Mouse (Mus musculus): ENCODE results near the gene Atp5j. TPM values are rescaled to one million over a fixed set of nuclear protein-coding genes. Genes with fewer than 3 reads are reported as not detected.

Atp5j gene
- polyA plus RNA-seq, 1 experiment from 2014 or later, result 615 TPM

GRCm38 (mm10) chr16:84835823-84836743 lies 658 bp upstream of the Atp5j start:
- 5% methylated on average over 29 of the region's 29 CpGs for WGBS (ENCODE audit: insufficient replicate concordance)
- H3K9ac ChIP-seq, result peak overlapping the region; percentile 95
- ATAC-seq (ENCODE audit: low read depth) (peak; percentile 12; the same call in 1 of the 2 replicates), DNase-seq (peak; percentile 66)
- peak overlapping the region; percentile 86 for H3K4me2 ChIP-seq
- peak overlapping the region; percentile 95 for H3K27ac ChIP-seq
- no peaks in the 10 kb centered on the region for H3K27me3 ChIP-seq
- no peaks in the 10 kb centered on the region for H3K9me3 ChIP-seq (replicated peaks)
- peaks cover 40% of the 10 kb centered on the region for H3K4me1 ChIP-seq (replicated peaks)
- peaks cover 38% of the 10 kb centered on the region for H3K36me3 ChIP-seq
- peak overlapping the region; percentile 98 for H3K4me3 ChIP-seq (replicated peaks)

DNA sequence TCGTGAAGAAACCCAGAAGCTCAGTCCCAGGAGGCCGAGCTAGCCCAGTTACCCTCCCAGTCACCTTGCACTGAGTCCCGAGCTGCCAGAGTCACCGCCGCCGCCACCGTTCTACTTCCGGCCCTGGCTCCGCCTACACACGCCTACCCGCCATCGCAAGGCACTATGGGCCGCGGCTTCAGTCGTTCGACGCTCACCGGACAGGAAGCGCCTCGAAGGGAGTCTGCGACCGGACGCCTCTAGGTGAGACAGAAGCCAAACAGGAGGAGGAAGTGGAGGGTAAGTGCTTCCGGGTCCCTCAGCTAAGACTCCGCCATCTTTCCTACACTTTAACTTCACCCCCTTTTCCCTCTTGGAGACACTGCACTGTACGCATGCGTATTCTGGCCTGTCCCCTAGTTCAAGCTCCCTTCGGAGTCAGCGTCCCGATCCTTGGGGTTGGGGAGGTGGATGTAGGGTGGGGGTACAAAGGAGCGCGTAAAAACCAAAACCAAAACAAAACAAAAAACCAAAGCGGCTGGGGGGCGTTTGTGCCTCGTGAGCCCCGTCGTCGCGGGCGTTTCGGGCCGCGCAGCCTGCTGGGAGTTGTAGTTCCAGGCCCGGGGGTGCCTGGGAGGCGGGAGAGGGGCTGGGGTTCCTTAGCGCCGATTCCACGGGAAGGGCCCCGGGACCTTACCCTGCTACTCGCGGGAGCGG lies 532 bp downstream of the Atp5j start, which contains the start of gene Gabpa:
Gene Gabpa, plus strand, starts transcription at position 181 of the 696 bp plus-strand sequence.
- WGBS (ENCODE audit: insufficient replicate concordance), result under 1% methylated on average over 52 of the region's 52 CpGs
- H3K36me3 ChIP-seq, result peaks cover 40% of the 10 kb centered on the region
- H3K4me2 ChIP-seq, result peak within 1 kb of the TSS; percentile 86
- H3K9me3 ChIP-seq (replicated peaks), result no peaks in the 10 kb centered on the region
- DNase-seq (peak; percentile 87), ATAC-seq (ENCODE audit: low read depth) (peak; percentile 93)
- peak within 1 kb of the TSS; percentile 98 for H3K4me3 ChIP-seq (replicated peaks)
- peak within 1 kb of the TSS; percentile 95 for H3K9ac ChIP-seq
- peaks cover 40% of the 10 kb centered on the region for H3K4me1 ChIP-seq (replicated peaks)
- peak within 1 kb of the TSS; percentile 95 for H3K27ac ChIP-seq
- no peaks in the 10 kb centered on the region for H3K27me3 ChIP-seq

- ATAC-seq (ENCODE audit: low read depth) (no peak), DNase-seq (no peak)
- under 1% methylated on average over 22 of the region's 22 CpGs for WGBS (ENCODE audit: insufficient replicate concordance)
Observed at GRCm38 (mm10) chr16:84834344-84834743, 1.1 kb downstream of the Atp5j start.

GRCm38 (mm10) chr16:84832736-84833135 lies 2.7 kb downstream of the Atp5j start:
- WGBS (ENCODE audit: insufficient replicate concordance), result 82% methylated on average over 5 of the region's 5 CpGs
- Histone ChIP-seq H3K4me3 (replicated peaks) (no peak overlapping the region), H3K9me3 (replicated peaks) (no peaks in the 10 kb centered on the region)

More at GRCm38 (mm10) chr16:84834344-84834743, 1.1 kb downstream of the Atp5j start:
- H3K27me3 ChIP-seq, result no peaks in the 10 kb centered on the region
- H3K9me3 ChIP-seq (replicated peaks), result no peaks in the 10 kb centered on the region
- H3K27ac ChIP-seq, result peak overlapping the region; percentile 95
- peak overlapping the region; percentile 98 for H3K4me3 ChIP-seq (replicated peaks)
- peak overlapping the region; percentile 95 for H3K9ac ChIP-seq
- peak overlapping the region; percentile 86 for H3K4me2 ChIP-seq
- H3K4me1 ChIP-seq (replicated peaks), result peaks cover 40% of the 10 kb centered on the region
- peaks cover 43% of the 10 kb centered on the region for H3K36me3 ChIP-seq

DNA sequence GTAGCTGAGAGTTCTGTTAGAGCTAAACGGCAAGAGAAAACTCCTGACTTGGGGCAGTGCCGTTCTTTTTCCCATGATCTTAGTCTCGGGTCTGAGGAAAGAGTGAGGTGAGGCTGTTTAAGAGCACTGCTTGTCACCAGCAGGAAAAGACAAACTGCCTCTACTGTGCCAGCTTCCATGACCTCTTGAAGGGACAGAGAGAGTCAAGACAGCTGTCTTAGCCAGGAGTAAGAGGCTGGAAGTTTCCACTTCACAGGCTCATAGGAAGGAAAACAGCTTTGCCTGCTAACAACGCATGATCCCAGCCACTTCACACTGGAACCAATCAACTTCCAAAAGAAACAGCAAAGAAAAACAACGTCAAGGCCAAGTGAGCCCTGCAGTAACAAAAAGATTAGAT lies 3.7 kb downstream of the Atp5j start:
- Histone ChIP-seq H3K27me3 (no peaks in the 10 kb centered on the region), H3K9ac (no peak overlapping the region), H3K4me2 (no peak overlapping the region), H3K36me3 (peaks cover 60% of the 10 kb centered on the region), H3K4me3 (replicated peaks) (no peak overlapping the region), H3K9me3 (replicated peaks) (no peaks in the 10 kb centered on the region), H3K27ac (no peak overlapping the region), H3K4me1 (replicated peaks) (peaks cover 32% of the 10 kb centered on the region)
- ATAC-seq (ENCODE audit: low read depth), result no peak
- WGBS (ENCODE audit: insufficient replicate concordance), result 82% methylated on average over 5 of the region's 5 CpGs
- DNase-seq, result no peak

More at GRCm38 (mm10) chr16:84832736-84833135, 2.7 kb downstream of the Atp5j start:
- Histone ChIP-seq H3K4me2 (no peak overlapping the region), H3K4me1 (replicated peaks) (peaks cover 40% of the 10 kb centered on the region), H3K36me3 (peaks cover 55% of the 10 kb centered on the region), H3K27me3 (no peaks in the 10 kb centered on the region), H3K9ac (no peak overlapping the region), H3K27ac (no peak overlapping the region)
- ATAC-seq (ENCODE audit: low read depth) (no peak), DNase-seq (no peak)

DNA sequence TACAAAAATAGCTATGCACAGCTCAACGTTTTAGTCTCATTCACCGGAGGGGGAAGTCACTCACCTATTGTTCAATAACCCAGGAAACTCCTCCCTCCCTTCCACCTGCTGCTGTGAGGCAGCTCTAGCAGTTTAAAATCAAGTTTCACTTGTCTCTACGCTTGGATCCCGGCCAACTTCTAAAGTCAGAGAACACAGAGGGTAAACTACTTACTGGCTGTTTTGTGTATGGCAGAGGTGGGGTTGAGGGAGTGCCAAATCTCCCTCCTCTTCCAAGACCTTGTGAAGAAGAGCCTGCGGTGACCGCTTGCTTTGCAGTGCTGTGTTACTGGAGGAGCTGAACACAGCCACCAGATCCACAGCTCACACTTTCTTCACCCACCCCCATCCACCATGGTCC lies 10.4 kb downstream of the Atp5j start:
- H3K27me3 ChIP-seq, result no peaks in the 10 kb centered on the region
- peaks cover 62% of the 10 kb centered on the region for H3K36me3 ChIP-seq
- no peak overlapping the region for H3K4me2 ChIP-seq
- no peak overlapping the region for H3K4me3 ChIP-seq (replicated peaks)
- DNase-seq, result no peak
- no peak overlapping the region for H3K27ac ChIP-seq
- no peak for ATAC-seq (ENCODE audit: low read depth)
- no peak overlapping the region for H3K9ac ChIP-seq
- WGBS (ENCODE audit: insufficient replicate concordance), result 79% methylated on average over 6 of the region's 6 CpGs
- H3K9me3 ChIP-seq (replicated peaks), result no peaks in the 10 kb centered on the region
- no peaks in the 10 kb centered on the region for H3K4me1 ChIP-seq (replicated peaks)

DNA sequence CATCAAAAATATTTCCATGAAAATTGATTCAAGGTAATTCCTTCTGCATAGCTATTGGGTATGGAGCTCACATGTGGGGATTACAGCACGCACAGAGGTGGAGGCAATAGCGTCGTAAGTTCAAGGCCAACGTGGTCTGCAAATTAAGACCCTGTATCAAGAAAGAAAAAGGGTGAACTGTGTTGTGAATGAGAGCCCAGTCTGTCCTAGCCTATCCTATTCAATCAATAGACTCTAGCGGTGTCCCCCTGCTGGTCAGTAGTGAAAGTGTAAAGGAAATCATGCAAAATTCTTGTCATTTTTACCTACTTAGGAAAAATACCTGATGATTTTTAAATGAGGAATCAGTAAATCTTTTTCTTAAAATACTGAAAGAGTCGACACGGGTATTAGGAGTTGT lies 18.0 kb downstream of the Atp5j start:
- 35% methylated on average over 7 of the region's 7 CpGs for WGBS (ENCODE audit: insufficient replicate concordance)
- no peaks in the 10 kb centered on the region for H3K4me1 ChIP-seq (replicated peaks)
- no peak overlapping the region for H3K4me2 ChIP-seq
- H3K4me3 ChIP-seq (replicated peaks), result no peak overlapping the region
- ATAC-seq (ENCODE audit: low read depth) (no peak), DNase-seq (no peak)
- H3K27me3 ChIP-seq, result no peaks in the 10 kb centered on the region
- no peak overlapping the region for H3K27ac ChIP-seq
- no peaks in the 10 kb centered on the region for H3K9me3 ChIP-seq (replicated peaks)
- H3K9ac ChIP-seq, result no peak overlapping the region
- H3K36me3 ChIP-seq, result 0 out of 2 replicates have a peak, but pooled peaks cover 3% of the 10 kb centered on the region

DNA sequence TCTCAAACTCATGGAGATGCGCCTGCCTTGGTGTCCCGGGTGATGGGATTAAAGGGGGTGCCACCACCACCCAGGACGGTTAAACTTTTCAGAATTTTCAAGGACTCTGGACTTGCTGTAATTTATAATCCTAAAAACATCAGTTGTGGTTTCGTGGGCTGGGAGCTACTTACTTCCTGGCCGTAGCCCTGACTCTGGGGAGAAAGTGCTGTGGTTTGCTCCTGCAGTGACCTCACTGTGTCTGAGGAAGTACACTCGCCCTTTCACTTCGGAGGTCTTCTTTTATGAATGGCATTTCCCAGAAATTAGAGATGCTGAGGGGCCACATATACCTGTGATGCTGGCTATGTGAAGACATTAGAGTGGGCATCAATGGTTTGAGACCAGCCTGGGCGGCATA lies 20.9 kb downstream of the Atp5j start:
- H3K36me3 ChIP-seq, result no peaks in the 10 kb centered on the region
- 23% methylated on average over 8 of the region's 8 CpGs for WGBS (ENCODE audit: insufficient replicate concordance)
- H3K4me1 ChIP-seq (replicated peaks), result no peaks in the 10 kb centered on the region
- ATAC-seq (ENCODE audit: low read depth) (no peak), DNase-seq (no peak)
- no peaks in the 10 kb centered on the region for H3K9me3 ChIP-seq (replicated peaks)
- no peak overlapping the region for H3K4me2 ChIP-seq
- no peak overlapping the region for H3K27ac ChIP-seq
- H3K9ac ChIP-seq, result no peak overlapping the region
- H3K27me3 ChIP-seq, result no peaks in the 10 kb centered on the region
- H3K4me3 ChIP-seq (replicated peaks), result no peak overlapping the region

DNA sequence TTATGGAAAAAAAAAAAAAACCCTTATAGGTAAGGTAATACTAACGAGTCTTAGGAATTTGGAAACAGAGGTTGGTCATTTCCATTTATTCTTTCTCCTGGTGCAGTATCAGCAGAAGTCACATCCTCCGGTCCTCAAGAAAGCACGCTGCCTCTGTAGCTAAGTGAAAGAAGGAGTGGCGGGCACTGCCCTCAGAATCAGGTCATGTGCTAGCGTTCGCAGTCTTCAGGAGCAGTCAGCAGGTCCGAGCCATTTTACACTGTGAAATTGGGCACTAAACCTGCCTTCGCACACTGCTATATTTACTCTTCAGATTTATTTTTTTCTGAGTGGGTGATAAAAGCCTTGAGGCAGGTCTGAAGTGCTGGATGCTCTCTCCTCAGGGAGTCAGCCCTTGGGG lies 21.6 kb downstream of the Atp5j start:
- no peak overlapping the region for H3K27ac ChIP-seq
- 59% methylated on average over 8 of the region's 8 CpGs for WGBS (ENCODE audit: insufficient replicate concordance)
- H3K4me1 ChIP-seq (replicated peaks), result no peaks in the 10 kb centered on the region
- no peaks in the 10 kb centered on the region for H3K27me3 ChIP-seq
- no peaks in the 10 kb centered on the region for H3K9me3 ChIP-seq (replicated peaks)
- H3K36me3 ChIP-seq, result no peaks in the 10 kb centered on the region
- ATAC-seq (ENCODE audit: low read depth), result no peak
- H3K4me3 ChIP-seq (replicated peaks), result no peak overlapping the region
- H3K4me2 ChIP-seq, result no peak overlapping the region
- no peak for DNase-seq
- H3K9ac ChIP-seq, result no peak overlapping the region

GRCm38 (mm10) chr16:84810254-84810653 lies 25.2 kb downstream of the Atp5j start:
- 65% methylated on average over 1 of the region's 1 CpGs for WGBS (ENCODE audit: insufficient replicate concordance)
- Histone ChIP-seq H3K27me3 (no peaks in the 10 kb centered on the region), H3K4me3 (replicated peaks) (no peak overlapping the region), H3K36me3 (no peaks in the 10 kb centered on the region), H3K9ac (no peak overlapping the region), H3K27ac (no peak overlapping the region), H3K9me3 (replicated peaks) (no peaks in the 10 kb centered on the region; the same call in 1 of the 2 replicates), H3K4me2 (no peak overlapping the region), H3K4me1 (replicated peaks) (no peaks in the 10 kb centered on the region)
- ATAC-seq (ENCODE audit: low read depth), result no peak
- DNase-seq, result no peak

GRCm38 (mm10) chr16:84807874-84808273 lies 27.6 kb downstream of the Atp5j start:
- no peaks in the 10 kb centered on the region for H3K27me3 ChIP-seq
- no peak overlapping the region for H3K27ac ChIP-seq
- DNase-seq (no peak), ATAC-seq (ENCODE audit: low read depth) (no peak)
- no peak overlapping the region for H3K4me3 ChIP-seq (replicated peaks)
- no peaks in the 10 kb centered on the region for H3K36me3 ChIP-seq
- H3K9me3 ChIP-seq (replicated peaks), result no peaks in the 10 kb centered on the region; the same call in 1 of the 2 replicates
- WGBS (ENCODE audit: insufficient replicate concordance), result 71% methylated on average over 7 of the region's 7 CpGs
- no peak overlapping the region for H3K4me2 ChIP-seq
- H3K9ac ChIP-seq, result no peak overlapping the region
- H3K4me1 ChIP-seq (replicated peaks), result no peaks in the 10 kb centered on the region

Data from liver, embryonic 13.5 days (tissue).